Mouse (Mus musculus): ENCODE data around the gene Ifi204. TPM values are rescaled to one million over a fixed set of nuclear protein-coding genes. Genes with fewer than 3 reads are reported as not detected.
"Not testable (repeated sequence)": the region's sequence is repeated elsewhere in the genome, so short reads cannot be mapped to it uniquely, and the experiment has no call there.

Ifi204 gene
- polyA plus RNA-seq (2016; fragmentation: Nextera tagmentation; extraction: Ambion mirVana) = 0.61 and 0.89 TPM in 2 replicates

GRCm38 (mm10) chr1:173766848-173767617, at the start of gene Ifi204:
TSS of gene Ifi204 (minus strand) at chr1:173766943.
- H3K9ac ChIP-seq; H3K27me3 ChIP-seq (replicated peaks); H3K4me1 ChIP-seq; H3K36me3 ChIP-seq; ATAC-seq (ENCODE audit: low FRiP score, low read depth); H3K9me3 ChIP-seq; H3K4me2 ChIP-seq (replicated peaks); H3K4me3 ChIP-seq; H3K27ac ChIP-seq: not testable (repeated sequence)
- 87% methylated on average over 5 of the region's 5 CpGs for WGBS

- not testable (repeated sequence) for H3K27me3 ChIP-seq (replicated peaks); H3K4me2 ChIP-seq (replicated peaks); H3K4me1 ChIP-seq; H3K36me3 ChIP-seq; H3K27ac ChIP-seq; ATAC-seq (ENCODE audit: low FRiP score, low read depth); H3K9ac ChIP-seq; H3K9me3 ChIP-seq; H3K4me3 ChIP-seq
- 88% methylated on average over 2 of the region's 2 CpGs for WGBS
Measured at GRCm38 (mm10) chr1:173809294-173809693, 42.6 kb upstream of the Ifi204 start.

GRCm38 (mm10) chr1:173802689-173803281, 36.0 kb upstream of the Ifi204 start:
- H3K36me3 ChIP-seq; H3K9ac ChIP-seq; H3K4me2 ChIP-seq (replicated peaks); H3K4me1 ChIP-seq; H3K27ac ChIP-seq; H3K27me3 ChIP-seq (replicated peaks); ATAC-seq (ENCODE audit: low FRiP score, low read depth); H3K9me3 ChIP-seq; H3K4me3 ChIP-seq: not testable (repeated sequence)
- 62% methylated on average over 2 of the region's 2 CpGs for WGBS

- not testable (repeated sequence) for H3K36me3 ChIP-seq; H3K27ac ChIP-seq; ATAC-seq (ENCODE audit: low FRiP score, low read depth); H3K4me1 ChIP-seq; H3K27me3 ChIP-seq (replicated peaks); H3K9ac ChIP-seq; H3K4me3 ChIP-seq; H3K4me2 ChIP-seq (replicated peaks); H3K9me3 ChIP-seq
- WGBS = 60% methylated on average over 3 of the region's 3 CpGs
Measured at GRCm38 (mm10) chr1:173802207-173802606, 35.5 kb upstream of the Ifi204 start.

GRCm38 (mm10) chr1:173801791-173802190, 35.0 kb upstream of the Ifi204 start:
- H3K27me3 ChIP-seq (replicated peaks); H3K9me3 ChIP-seq; H3K27ac ChIP-seq; ATAC-seq (ENCODE audit: low FRiP score, low read depth); H3K36me3 ChIP-seq; H3K4me2 ChIP-seq (replicated peaks); H3K4me1 ChIP-seq; H3K9ac ChIP-seq; H3K4me3 ChIP-seq: not testable (repeated sequence)
- 85% methylated on average over 2 of the region's 2 CpGs for WGBS

- H3K4me2 ChIP-seq (replicated peaks); H3K9me3 ChIP-seq; H3K9ac ChIP-seq; ATAC-seq (ENCODE audit: low FRiP score, low read depth); H3K27me3 ChIP-seq (replicated peaks); H3K27ac ChIP-seq; H3K36me3 ChIP-seq; H3K4me1 ChIP-seq; H3K4me3 ChIP-seq: not testable (repeated sequence)
- 49% methylated on average over 3 of the region's 3 CpGs for WGBS
Measured at GRCm38 (mm10) chr1:173773457-173773856, 6.7 kb upstream of the Ifi204 start.

- 91% methylated on average over 5 of the region's 5 CpGs for WGBS
- not testable (repeated sequence) for H3K4me2 ChIP-seq (replicated peaks); H3K27me3 ChIP-seq (replicated peaks); H3K9me3 ChIP-seq; H3K4me1 ChIP-seq; H3K4me3 ChIP-seq; H3K36me3 ChIP-seq; ATAC-seq (ENCODE audit: low FRiP score, low read depth); H3K9ac ChIP-seq; H3K27ac ChIP-seq
Measured at GRCm38 (mm10) chr1:173760032-173760431, 6.7 kb downstream of the Ifi204 start.

GRCm38 (mm10) chr1:173742262-173742661, 24.5 kb downstream of the Ifi204 start:
- Histone ChIP-seq H3K27ac (no peak overlapping the region), H3K36me3 (no peaks in the 10 kb centered on the region), H3K4me3 (no peak overlapping the region), H3K9me3 (no peaks in the 10 kb centered on the region), H3K27me3 (replicated peaks) (no peaks in the 10 kb centered on the region), H3K9ac (no peak overlapping the region), H3K4me1 (no peaks in the 10 kb centered on the region), H3K4me2 (replicated peaks) (no peak overlapping the region)
- ATAC-seq (ENCODE audit: low FRiP score, low read depth) = no peak
- WGBS = 88% methylated on average over 1 of the region's 1 CpGs

- Histone ChIP-seq H3K4me2 (replicated peaks) (no peak within 1 kb of the TSS), H3K27ac (no peak within 1 kb of the TSS), H3K4me3 (no peak within 1 kb of the TSS), H3K4me1 (no peaks in the 10 kb centered on the region), H3K36me3 (no peaks in the 10 kb centered on the region), H3K9me3 (no peaks in the 10 kb centered on the region), H3K9ac (no peak within 1 kb of the TSS), H3K27me3 (replicated peaks) (no peaks in the 10 kb centered on the region)
- ATAC-seq (ENCODE audit: low FRiP score, low read depth) = no peak
- WGBS = 84% methylated on average over 4 of the region's 4 CpGs
Measured at GRCm38 (mm10) chr1:173741656-173742055, 25.1 kb downstream of the Ifi204 start, which contains the start of gene Ifi207. TSS of gene Ifi207 (minus strand) at chr1:173741747.

- H3K4me1 ChIP-seq = no peaks in the 10 kb centered on the region
Measured at GRCm38 (mm10) chr1:173740537-173740936, 26.2 kb downstream of the Ifi204 start.

GRCm38 (mm10) chr1:173736986-173737385, 29.8 kb downstream of the Ifi204 start:
- no peak overlapping the region for H3K27ac ChIP-seq
- no peak overlapping the region for H3K9ac ChIP-seq
- no peak overlapping the region for H3K4me2 ChIP-seq (replicated peaks)
- H3K4me3 ChIP-seq = no peak overlapping the region
- H3K27me3 ChIP-seq (replicated peaks) = no peaks in the 10 kb centered on the region
- no peaks in the 10 kb centered on the region for H3K9me3 ChIP-seq
- ATAC-seq (ENCODE audit: low FRiP score, low read depth) = no peak
- H3K4me1 ChIP-seq = no peaks in the 10 kb centered on the region
- H3K36me3 ChIP-seq = no peaks in the 10 kb centered on the region
- 72% methylated on average over 2 of the region's 2 CpGs for WGBS

More at GRCm38 (mm10) chr1:173740537-173740936, 26.2 kb downstream of the Ifi204 start:
- Histone ChIP-seq H3K27ac (no peak overlapping the region), H3K4me3 (no peak overlapping the region), H3K9me3 (no peaks in the 10 kb centered on the region), H3K27me3 (replicated peaks) (no peaks in the 10 kb centered on the region), H3K36me3 (no peaks in the 10 kb centered on the region), H3K9ac (no peak overlapping the region), H3K4me2 (replicated peaks) (no peak overlapping the region)
- ATAC-seq (ENCODE audit: low FRiP score, low read depth) = no peak

GRCm38 (mm10) chr1:173735015-173735414, 31.7 kb downstream of the Ifi204 start:
- not testable (repeated sequence) for H3K4me3 ChIP-seq; H3K27ac ChIP-seq; ATAC-seq (ENCODE audit: low FRiP score, low read depth); H3K9me3 ChIP-seq; H3K36me3 ChIP-seq; H3K4me2 ChIP-seq (replicated peaks); H3K27me3 ChIP-seq (replicated peaks); H3K9ac ChIP-seq; H3K4me1 ChIP-seq
- WGBS = 96% methylated on average over 4 of the region's 4 CpGs

GRCm38 (mm10) chr1:173733219-173733618, 33.5 kb downstream of the Ifi204 start:
- Histone ChIP-seq H3K9ac (no peak overlapping the region), H3K36me3 (no peaks in the 10 kb centered on the region), H3K4me1 (no peaks in the 10 kb centered on the region), H3K4me3 (no peak overlapping the region), H3K4me2 (replicated peaks) (no peak overlapping the region), H3K9me3 (no peaks in the 10 kb centered on the region), H3K27me3 (replicated peaks) (no peaks in the 10 kb centered on the region), H3K27ac (no peak overlapping the region)
- 43% methylated on average over 7 of the region's 7 CpGs for WGBS
- no peak for ATAC-seq (ENCODE audit: low FRiP score, low read depth)
